Mouse (Mus musculus) neural tube, embryonic 14.5 days (tissue): ENCODE measurements around the gene Mkrn3. TPM values are rescaled to one million over a fixed set of nuclear protein-coding genes. Genes with fewer than 3 reads are reported as not detected.

Experiments
- ATAC-seq: fragments of 200-750 bp; cut with Nextera tagmentation; 2 replicates; pipeline ENCODE4 v1.8.0; 2017; ENCODE audit warnings: low read depth, mild to moderate bottlenecking, moderate TSS enrichment, moderate library complexity
- H3K27ac ChIP-seq: fragments of 300-500 bp; sonication (generic); 2 replicates; pipeline ENCODE4 v1.5.1; 2014; ENCODE audit warnings: low read depth, mild to moderate bottlenecking, control low read depth, low read length, moderate library complexity, mixed read lengths
- H3K27me3 ChIP-seq: fragments of 300-500 bp; sonication (generic); 2 replicates; pipeline ENCODE4 v1.6.1; 2014; ENCODE audit warnings: low read length; ENCODE audit not compliant: control insufficient read depth, insufficient read depth
- H3K36me3 ChIP-seq: fragments of 300-500 bp; sonication (generic); 2 replicates; pipeline ENCODE4 v1.6.1; 2014; ENCODE audit warnings: low read length, mixed read lengths; ENCODE audit not compliant: control insufficient read depth, insufficient read depth
- H3K4me1 ChIP-seq: fragments of 300-500 bp; sonication (generic); 2 replicates; pipeline ENCODE4 v1.6.1; 2014; ENCODE audit warnings: low read length; ENCODE audit not compliant: control insufficient read depth, insufficient read depth
- H3K4me2 ChIP-seq: fragments of 300-500 bp; sonication (generic); 2 replicates; pipeline ENCODE4 v1.6.1; 2014; ENCODE audit warnings: mild to moderate bottlenecking, low read depth, low read length, control low read depth
- H3K4me3 ChIP-seq: fragments of 300-500 bp; sonication (generic); 2 replicates; pipeline ENCODE4 v1.5.1; 2014; ENCODE audit warnings: low read depth, low read length, control low read depth, mixed read lengths
- H3K9ac ChIP-seq: fragments of 300-500 bp; sonication (generic); replicated peaks from 2 replicates; pipeline ENCODE4 v1.6.1; 2014; ENCODE audit warnings: low read depth, mild to moderate bottlenecking, control low read depth, low read length, mixed read lengths
- H3K9me3 ChIP-seq: fragments of 300-500 bp; sonication (generic); 2 replicates; pipeline ENCODE4 v1.6.1; 2016; ENCODE audit warnings: low read length; ENCODE audit not compliant: control insufficient read depth
- WGBS: fragments of 180-500 bp; shearing (Covaris S2); extraction: QIAGEN DNeasy Blood & Tissue Kit; methylation state at CpG from one replicate; pipeline ENCODE4 v1.1.7; 2014; 5-methylcytosine and 5-hydroxymethylcytosine counted together
- polyA plus RNA-seq: library from polyadenylated mRNA; unstranded; fragments of >200 nt; fragmentation: Nextera tagmentation; extraction: Ambion mirVana; gene quantifications from 2 replicates; pipeline ENCODE4 v1.2.1, GENCODE M21; 2014

Gene Mkrn3
- polyA plus RNA-seq, 1 experiment from 2014 or later = 19.0 TPM

GRCm38 (mm10) chr7:62433243-62433642 is 13.3 kb upstream of the Mkrn3 start:
- H3K27ac ChIP-seq = no peak overlapping the region
- no peaks in the 10 kb centered on the region for H3K4me1 ChIP-seq
- ATAC-seq = no peak
- H3K9me3 ChIP-seq = no peaks in the 10 kb centered on the region
- no peaks in the 10 kb centered on the region for H3K36me3 ChIP-seq
- 26% methylated on average over 3 of the region's 3 CpGs for WGBS
- H3K4me2 ChIP-seq = no peak overlapping the region
- no peak overlapping the region for H3K9ac ChIP-seq
- H3K27me3 ChIP-seq = no peaks in the 10 kb centered on the region
- H3K4me3 ChIP-seq = no peak overlapping the region

DNA sequence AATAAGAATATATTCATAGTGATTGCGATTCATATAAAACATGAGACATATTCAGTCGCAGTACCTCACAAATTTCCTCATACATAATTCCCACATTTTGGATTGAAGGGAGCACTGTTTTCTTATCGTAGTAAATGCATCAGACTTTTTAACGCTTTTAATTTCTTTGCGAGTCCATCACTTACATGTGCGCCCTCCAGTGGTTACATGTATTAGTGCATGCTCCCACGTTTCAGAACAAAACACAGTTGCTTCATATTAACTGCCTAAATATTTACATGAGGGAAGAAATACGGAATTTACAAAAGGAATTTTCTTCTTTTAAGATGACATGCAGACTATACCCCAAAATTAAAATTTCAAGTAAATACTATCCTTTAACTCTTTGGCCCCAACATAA is 8.4 kb upstream of the Mkrn3 start:
- no peaks in the 10 kb centered on the region for H3K4me1 ChIP-seq
- H3K27ac ChIP-seq = no peak overlapping the region
- 20% methylated on average over 8 of the region's 8 CpGs for WGBS
- no peak overlapping the region for H3K4me2 ChIP-seq
- no peaks in the 10 kb centered on the region for H3K9me3 ChIP-seq
- no peaks in the 10 kb centered on the region for H3K36me3 ChIP-seq
- no peak overlapping the region for H3K9ac ChIP-seq
- ATAC-seq = no peak
- no peak overlapping the region for H3K4me3 ChIP-seq
- no peaks in the 10 kb centered on the region for H3K27me3 ChIP-seq

DNA sequence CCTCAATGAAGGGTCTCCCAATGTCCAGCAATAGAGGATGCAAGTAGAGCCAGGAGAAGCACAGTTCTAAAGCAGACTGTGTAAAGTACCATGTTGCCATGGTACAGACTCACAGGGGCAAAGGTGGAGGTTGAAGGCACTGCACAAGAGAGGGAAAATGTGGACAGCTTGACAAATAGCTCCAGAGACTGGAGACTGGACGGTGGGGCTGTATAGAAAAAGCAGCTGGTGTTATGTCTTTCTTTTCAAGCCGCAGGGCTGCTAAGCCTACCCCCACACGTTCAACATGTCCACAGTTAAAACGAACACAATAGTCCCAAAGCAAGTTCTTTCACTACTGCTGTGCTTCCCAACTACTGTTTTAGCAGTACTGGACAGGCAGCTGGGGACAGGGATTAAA is 3.3 kb upstream of the Mkrn3 start:
- Histone ChIP-seq H3K27ac (no peak overlapping the region), H3K9ac (no peak overlapping the region), H3K4me2 (no peak overlapping the region), H3K9me3 (no peaks in the 10 kb centered on the region; the same call in 1 of the 2 replicates), H3K4me3 (no peak overlapping the region), H3K36me3 (no peaks in the 10 kb centered on the region), H3K4me1 (no peaks in the 10 kb centered on the region), H3K27me3 (no peaks in the 10 kb centered on the region)
- no peak for ATAC-seq
- WGBS = 24% methylated on average over 4 of the region's 4 CpGs

GRCm38 (mm10) chr7:62420566-62420965 is 627 bp upstream of the Mkrn3 start:
- H3K9ac ChIP-seq = peak overlapping the region; percentile 17; the same call in 1 of the 2 replicates
- peak overlapping the region; percentile 82 for H3K27ac ChIP-seq
- no peaks in the 10 kb centered on the region; the same call in 1 of the 2 replicates for H3K9me3 ChIP-seq
- 51% methylated on average over 6 of the region's 6 CpGs for WGBS
- peak; percentile 32; the same call in 1 of the 2 replicates for ATAC-seq
- no peaks in the 10 kb centered on the region for H3K27me3 ChIP-seq
- no peaks in the 10 kb centered on the region for H3K4me1 ChIP-seq
- no peaks in the 10 kb centered on the region for H3K36me3 ChIP-seq
- peak overlapping the region; percentile 44 for H3K4me2 ChIP-seq
- peak overlapping the region; percentile 70 for H3K4me3 ChIP-seq

- Histone ChIP-seq H3K36me3 (no peaks in the 10 kb centered on the region), H3K4me3 (peak overlapping the region; percentile 70), H3K27ac (peak overlapping the region; percentile 73), H3K4me1 (no peaks in the 10 kb centered on the region), H3K27me3 (no peaks in the 10 kb centered on the region), H3K9ac (peak overlapping the region; percentile 78), H3K9me3 (no peaks in the 10 kb centered on the region; the same call in 1 of the 2 replicates), H3K4me2 (peak overlapping the region; percentile 62)
- WGBS = 52% methylated on average over 17 of the region's 17 CpGs
- peak; percentile 64 for ATAC-seq
Measured at GRCm38 (mm10) chr7:62419105-62419492, 840 bp downstream of the Mkrn3 start.

DNA sequence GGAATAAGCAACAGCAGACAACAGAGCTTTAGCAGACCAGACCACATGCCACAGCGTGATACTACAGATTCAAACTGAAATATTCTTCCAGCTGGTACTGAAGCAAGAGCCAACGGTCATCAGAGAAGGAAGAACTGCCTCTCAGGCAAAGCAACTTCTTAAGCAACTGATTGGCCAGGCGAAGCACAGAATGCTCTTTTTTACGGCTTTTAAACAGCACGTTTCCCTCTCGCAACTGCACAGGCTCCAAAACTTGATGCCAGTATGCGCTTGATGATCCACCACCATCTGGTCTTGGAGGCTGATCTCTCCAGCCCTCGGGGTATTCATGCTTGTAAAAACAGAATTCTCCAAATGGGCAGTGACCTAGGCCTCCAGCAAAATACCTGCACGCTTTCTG is 1.6 kb downstream of the Mkrn3 start:
- H3K36me3 ChIP-seq = no peaks in the 10 kb centered on the region
- WGBS = 44% methylated on average over 9 of the region's 9 CpGs
- no peak overlapping the region for H3K27ac ChIP-seq
- H3K9ac ChIP-seq = peak overlapping the region; percentile 78
- H3K27me3 ChIP-seq = no peaks in the 10 kb centered on the region
- peak overlapping the region; percentile 62 for H3K4me2 ChIP-seq
- ATAC-seq = no peak
- H3K9me3 ChIP-seq = no peaks in the 10 kb centered on the region; the same call in 1 of the 2 replicates
- H3K4me3 ChIP-seq = peak overlapping the region; percentile 70
- no peaks in the 10 kb centered on the region for H3K4me1 ChIP-seq

- H3K9ac ChIP-seq = no peak overlapping the region
- no peak overlapping the region for H3K4me2 ChIP-seq
- no peaks in the 10 kb centered on the region for H3K36me3 ChIP-seq
- H3K9me3 ChIP-seq = no peaks in the 10 kb centered on the region; the same call in 1 of the 2 replicates
- no peak for ATAC-seq
- H3K27me3 ChIP-seq = no peaks in the 10 kb centered on the region
- no peak overlapping the region for H3K27ac ChIP-seq
- no peaks in the 10 kb centered on the region for H3K4me1 ChIP-seq
- no peak overlapping the region for H3K4me3 ChIP-seq
Measured at GRCm38 (mm10) chr7:62416173-62416572, 3.8 kb downstream of the Mkrn3 start.

- no peak overlapping the region for H3K27ac ChIP-seq
- no peak overlapping the region for H3K4me3 ChIP-seq
- no peak for ATAC-seq
- no peak overlapping the region for H3K9ac ChIP-seq
- no peaks in the 10 kb centered on the region; the same call in 1 of the 2 replicates for H3K9me3 ChIP-seq
- 39% methylated on average over 1 of the region's 1 CpGs for WGBS
- no peaks in the 10 kb centered on the region for H3K27me3 ChIP-seq
- H3K36me3 ChIP-seq = no peaks in the 10 kb centered on the region
- H3K4me1 ChIP-seq = no peaks in the 10 kb centered on the region
- no peak overlapping the region for H3K4me2 ChIP-seq
Measured at GRCm38 (mm10) chr7:62415222-62415621, 4.7 kb downstream of the Mkrn3 start.

DNA sequence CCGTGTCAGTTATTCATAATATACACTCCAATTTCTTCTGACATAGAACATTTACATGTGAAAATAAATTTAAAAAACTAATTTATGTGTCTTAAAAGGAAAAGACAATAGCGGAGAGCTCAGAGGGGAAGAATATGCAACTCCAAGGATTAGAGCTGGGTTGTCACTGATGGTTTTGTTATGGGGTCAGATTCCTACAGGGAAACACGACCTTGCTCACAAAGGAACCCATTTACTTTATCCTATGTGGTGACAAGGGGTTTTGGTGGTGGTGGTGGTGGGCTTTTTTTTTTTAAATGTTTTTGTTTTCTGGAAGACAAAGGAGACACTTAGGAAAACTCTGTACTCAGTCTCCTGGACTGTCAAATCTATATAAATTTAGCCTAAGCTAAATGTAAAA is 12.1 kb downstream of the Mkrn3 start:
- H3K4me2 ChIP-seq = no peak overlapping the region
- H3K4me1 ChIP-seq = no peaks in the 10 kb centered on the region
- H3K9ac ChIP-seq = no peak overlapping the region
- H3K4me3 ChIP-seq = no peak overlapping the region
- no peak for ATAC-seq
- WGBS = 33% methylated on average over 3 of the region's 3 CpGs
- no peak overlapping the region for H3K27ac ChIP-seq
- H3K9me3 ChIP-seq = no peaks in the 10 kb centered on the region
- H3K27me3 ChIP-seq = no peaks in the 10 kb centered on the region
- H3K36me3 ChIP-seq = no peaks in the 10 kb centered on the region
